Mouse (Mus musculus): Measurements from ENCODE around the gene Gramd2. TPM values are rescaled to one million over a fixed set of nuclear protein-coding genes. Genes with fewer than 3 reads are reported as not detected.
A peak's percentile ranks its signal among the peaks of the same experiment; 100 is the strongest.

Gene Gramd2
- polyA plus RNA-seq, 1 experiment from 2014 or later, result 0.21 TPM

DNA sequence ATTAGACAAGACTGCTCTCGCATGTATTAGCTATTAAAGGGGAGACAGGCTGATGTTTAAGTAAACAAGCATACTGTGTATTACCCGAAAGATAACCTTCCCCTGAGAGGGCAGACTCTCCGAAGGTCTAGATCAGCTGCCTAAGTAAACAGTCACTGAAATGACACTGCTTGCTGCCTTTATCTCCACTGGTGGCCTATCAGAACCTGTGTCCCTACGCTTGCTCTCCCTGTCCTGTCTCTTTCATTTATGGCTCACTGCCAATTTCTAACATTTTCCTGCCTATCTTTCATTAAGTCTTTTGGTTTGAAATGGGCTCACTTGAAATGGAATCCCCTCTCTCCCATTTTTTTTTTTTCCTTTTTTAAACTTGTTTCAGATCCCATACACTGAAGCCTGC is 55.5 kb downstream of the Gramd2 start:
- Histone ChIP-seq H3K27me3 (ENCODE audit: insufficient read depth, low read length) (0 out of 2 replicates have a peak, but pooled peaks cover 4% of the 10 kb centered on the region), H3K9me3 (ENCODE audit: low read length) (no peaks in the 10 kb centered on the region), H3K4me1 (ENCODE audit: insufficient read depth) (peaks cover 4% of the 10 kb centered on the region), H3K4me3 (ENCODE audit: low read depth, low read length) (no peak overlapping the region), H3K4me2 (ENCODE audit: low read depth, low read length) (no peak overlapping the region), H3K27ac (ENCODE audit: low read depth) (no peak overlapping the region), H3K9ac (replicated peaks) (no peak overlapping the region), H3K36me3 (replicated peaks; ENCODE audit: insufficient read depth, low read length) (0 out of 2 replicates have a peak, but pooled peaks cover 3% of the 10 kb centered on the region)
- TF ChIP-seq EP300 (IDR thresholded peaks at IDR 0.05; ENCODE audit: low read depth) (no peak), CTCF (IDR thresholded peaks at IDR 0.05; ENCODE audit: low read depth) (no peak)
- ATAC-seq, result peak; percentile 49; the same call in 1 of the 2 replicates
- 29% methylated on average over 4 of the region's 4 CpGs for WGBS (ENCODE audit: insufficient replicate concordance)
- DNase-seq, result no peak

DNA sequence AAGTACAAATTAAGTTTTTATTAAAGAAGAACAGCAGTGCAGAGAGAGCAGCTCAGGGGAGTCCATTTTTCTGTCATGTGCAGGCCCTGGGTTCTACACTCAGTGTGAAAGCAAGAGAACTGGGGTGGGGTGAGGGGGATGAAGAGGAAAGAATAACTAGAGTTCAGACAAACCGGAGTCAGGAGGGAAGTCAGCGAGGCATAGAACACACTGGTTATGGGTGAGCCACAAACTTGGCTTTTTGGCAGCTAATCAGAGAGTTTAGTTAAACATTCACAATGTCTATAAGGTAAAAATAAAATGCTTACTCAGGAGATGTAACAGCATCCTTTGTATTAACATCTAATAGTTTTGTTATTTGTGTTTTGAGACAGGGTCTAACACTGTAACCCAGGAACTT is 60.6 kb downstream of the Gramd2 start:
- Histone ChIP-seq H3K27ac (ENCODE audit: low read depth) (no peak overlapping the region), H3K27me3 (ENCODE audit: insufficient read depth, low read length) (no peaks in the 10 kb centered on the region)

DNA sequence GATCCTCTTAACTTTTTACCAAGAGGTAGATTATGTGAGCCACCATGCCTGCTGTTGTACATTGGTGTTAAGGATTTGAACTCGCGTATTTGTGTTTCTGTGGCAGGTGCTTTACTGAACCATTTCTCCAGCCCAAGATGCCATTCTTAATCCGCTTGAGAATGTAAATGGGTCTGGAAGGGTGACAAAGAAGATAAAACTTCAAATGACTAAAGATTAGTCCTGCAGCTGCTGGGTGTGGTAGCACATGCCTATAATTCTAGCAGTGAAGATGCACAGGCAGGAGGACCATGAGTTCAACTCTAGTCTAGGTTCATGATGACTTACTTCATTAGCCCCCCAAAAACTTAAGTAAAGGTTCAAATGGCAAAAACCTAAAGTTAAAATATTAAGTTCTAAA is 64.0 kb downstream of the Gramd2 start:
- no peak for DNase-seq
- no peaks in the 10 kb centered on the region for H3K36me3 ChIP-seq (replicated peaks; ENCODE audit: insufficient read depth, low read length)
- no peaks in the 10 kb centered on the region for H3K9me3 ChIP-seq (ENCODE audit: low read length)
- no peak overlapping the region for H3K4me3 ChIP-seq (ENCODE audit: low read depth, low read length)
- peaks cover 5% of the 10 kb centered on the region for H3K4me1 ChIP-seq (ENCODE audit: insufficient read depth)
- H3K4me2 ChIP-seq (ENCODE audit: low read depth, low read length), result no peak overlapping the region
- 80% methylated on average over 3 of the region's 3 CpGs for WGBS (ENCODE audit: insufficient replicate concordance)
- no peaks in the 10 kb centered on the region for H3K27me3 ChIP-seq (ENCODE audit: insufficient read depth, low read length)
- ATAC-seq, result no peak
- TF ChIP-seq CTCF (IDR thresholded peaks at IDR 0.05; ENCODE audit: low read depth), result no peak
- no peak for TF ChIP-seq EP300 (IDR thresholded peaks at IDR 0.05; ENCODE audit: low read depth)
- H3K9ac ChIP-seq (replicated peaks), result no peak overlapping the region
- no peak overlapping the region for H3K27ac ChIP-seq (ENCODE audit: low read depth)

More for the DNA sequence above, 60.6 kb downstream of the Gramd2 start:
- Histone ChIP-seq H3K4me3 (ENCODE audit: low read depth, low read length) (no peak overlapping the region), H3K4me1 (ENCODE audit: insufficient read depth) (no peaks in the 10 kb centered on the region; the same call in none of the 2 replicates), H3K9ac (replicated peaks) (no peak overlapping the region), H3K9me3 (ENCODE audit: low read length) (no peaks in the 10 kb centered on the region), H3K4me2 (ENCODE audit: low read depth, low read length) (no peak overlapping the region), H3K36me3 (replicated peaks; ENCODE audit: insufficient read depth, low read length) (0 out of 2 replicates have a peak, but pooled peaks cover 3% of the 10 kb centered on the region)
- 60% methylated on average over 2 of the region's 2 CpGs for WGBS (ENCODE audit: insufficient replicate concordance)
- no peak for DNase-seq
- no peak for ATAC-seq
- no peak for TF ChIP-seq EP300 (IDR thresholded peaks at IDR 0.05; ENCODE audit: low read depth)
- no peak for TF ChIP-seq CTCF (IDR thresholded peaks at IDR 0.05; ENCODE audit: low read depth)

DNA sequence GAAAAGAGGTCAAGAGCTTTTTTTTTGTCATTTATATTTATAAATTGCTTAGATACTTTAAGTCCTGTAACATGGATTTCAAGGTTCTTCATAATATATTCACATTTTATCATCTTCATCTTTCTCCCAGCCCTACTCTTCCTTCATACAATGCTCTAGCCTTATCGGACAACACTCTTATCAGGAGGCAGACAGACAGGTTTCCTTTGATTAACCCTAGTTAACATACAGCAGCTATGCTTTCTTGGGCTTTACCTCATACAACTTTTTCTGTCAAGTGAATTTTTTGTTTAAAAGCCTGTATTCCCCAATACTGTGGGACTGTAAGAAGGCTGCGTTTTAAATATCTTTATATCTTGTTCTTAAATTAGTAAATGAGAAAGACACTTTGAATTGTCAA is 68.4 kb downstream of the Gramd2 start:
- H3K4me1 ChIP-seq (ENCODE audit: insufficient read depth), result peaks cover 20% of the 10 kb centered on the region
- no peak overlapping the region for H3K4me2 ChIP-seq (ENCODE audit: low read depth, low read length)
- no peak overlapping the region for H3K4me3 ChIP-seq (ENCODE audit: low read depth, low read length)
- no peak for DNase-seq
- H3K9me3 ChIP-seq (ENCODE audit: low read length), result no peaks in the 10 kb centered on the region
- ATAC-seq, result no peak
- TF ChIP-seq EP300 (IDR thresholded peaks at IDR 0.05; ENCODE audit: low read depth) (no peak), CTCF (IDR thresholded peaks at IDR 0.05; ENCODE audit: low read depth) (no peak)
- H3K36me3 ChIP-seq (replicated peaks; ENCODE audit: insufficient read depth, low read length), result no peaks in the 10 kb centered on the region
- H3K27ac ChIP-seq (ENCODE audit: low read depth), result no peak overlapping the region
- H3K9ac ChIP-seq (replicated peaks), result no peak overlapping the region
- no peaks in the 10 kb centered on the region for H3K27me3 ChIP-seq (ENCODE audit: insufficient read depth, low read length)
- WGBS (ENCODE audit: insufficient replicate concordance), result 61% methylated on average over 2 of the region's 2 CpGs

DNA sequence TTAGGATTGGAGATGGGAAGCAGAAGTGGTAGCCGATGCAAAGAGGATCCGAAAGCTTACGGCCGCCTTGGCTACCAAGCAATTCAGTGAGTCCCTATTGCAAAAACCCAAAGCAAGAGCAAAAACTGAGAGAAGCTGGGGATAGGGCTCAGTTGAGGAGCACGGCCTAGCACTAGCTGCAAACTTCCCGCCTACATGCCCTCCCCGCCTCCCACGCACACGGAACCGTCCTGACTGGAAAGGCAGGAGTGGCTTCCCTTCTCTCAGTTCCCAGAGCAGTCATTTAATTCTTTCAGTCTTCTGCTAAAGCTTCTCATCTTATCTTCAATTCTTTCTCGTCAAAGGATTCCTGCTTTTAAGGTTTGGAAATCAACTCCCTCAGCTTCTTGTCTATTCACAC is 69.0 kb downstream of the Gramd2 start:
- 78% methylated on average over 11 of the region's 11 CpGs for WGBS (ENCODE audit: insufficient replicate concordance)
- Histone ChIP-seq H3K4me3 (ENCODE audit: low read depth, low read length) (no peak overlapping the region), H3K36me3 (replicated peaks; ENCODE audit: insufficient read depth, low read length) (no peaks in the 10 kb centered on the region), H3K9ac (replicated peaks) (no peak overlapping the region), H3K27ac (ENCODE audit: low read depth) (peak overlapping the region; percentile 36; the same call in 1 of the 2 replicates), H3K27me3 (ENCODE audit: insufficient read depth, low read length) (no peaks in the 10 kb centered on the region), H3K4me2 (ENCODE audit: low read depth, low read length) (no peak overlapping the region), H3K4me1 (ENCODE audit: insufficient read depth) (peaks cover 20% of the 10 kb centered on the region), H3K9me3 (ENCODE audit: low read length) (no peaks in the 10 kb centered on the region)
- no peak for TF ChIP-seq CTCF (IDR thresholded peaks at IDR 0.05; ENCODE audit: low read depth)
- no peak for TF ChIP-seq EP300 (IDR thresholded peaks at IDR 0.05; ENCODE audit: low read depth)
- ATAC-seq, result no peak
- no peak for DNase-seq

DNA sequence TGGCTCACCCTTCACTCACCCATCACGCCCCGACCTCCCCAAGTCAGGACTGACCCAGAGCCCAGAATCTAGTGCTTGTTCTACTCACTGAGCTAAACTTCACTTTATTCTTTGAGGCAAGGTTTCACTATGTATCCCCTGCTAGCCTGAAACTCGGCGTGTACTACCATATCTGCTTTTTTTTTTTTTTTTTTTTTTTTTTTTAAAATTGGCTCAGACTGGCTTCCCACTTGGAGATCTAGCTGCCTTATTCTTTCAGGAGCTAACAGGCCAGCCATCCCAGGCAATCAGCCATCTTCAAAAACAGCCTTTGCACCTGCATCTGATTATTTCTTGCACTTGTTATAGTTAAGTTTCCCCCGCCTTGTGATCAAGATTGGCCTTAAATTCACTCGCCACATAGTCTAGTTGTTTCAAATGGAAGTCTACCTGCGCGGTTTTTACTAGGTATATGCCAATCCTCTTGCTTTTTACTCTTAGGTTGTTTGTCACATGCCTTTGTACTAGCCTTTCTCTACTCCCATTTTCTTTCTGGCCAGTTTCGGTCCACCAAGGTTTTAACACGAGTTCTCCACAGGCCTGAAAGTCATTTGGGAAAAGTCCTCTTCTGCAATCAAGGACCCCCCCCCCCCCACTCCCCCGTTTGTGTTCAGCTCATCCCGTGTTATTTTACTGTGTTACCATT is 69.8 kb downstream of the Gramd2 start:
- TF ChIP-seq EP300 (IDR thresholded peaks at IDR 0.05; ENCODE audit: low read depth) (no peak), CTCF (IDR thresholded peaks at IDR 0.05; ENCODE audit: low read depth) (no peak)
- H3K4me3 ChIP-seq (ENCODE audit: low read depth, low read length), result peak overlapping the region; percentile 93
- peak overlapping the region; percentile 66 for H3K9ac ChIP-seq (replicated peaks)
- no peaks in the 10 kb centered on the region for H3K36me3 ChIP-seq (replicated peaks; ENCODE audit: insufficient read depth, low read length)
- H3K9me3 ChIP-seq (ENCODE audit: low read length), result no peaks in the 10 kb centered on the region
- peaks cover 20% of the 10 kb centered on the region for H3K4me1 ChIP-seq (ENCODE audit: insufficient read depth)
- no peak for ATAC-seq
- no peak for DNase-seq
- 26% methylated on average over 12 of the region's 12 CpGs for WGBS (ENCODE audit: insufficient replicate concordance)
- H3K27me3 ChIP-seq (ENCODE audit: insufficient read depth, low read length), result no peaks in the 10 kb centered on the region
- H3K4me2 ChIP-seq (ENCODE audit: low read depth, low read length), result peak overlapping the region; percentile 97
- peak overlapping the region; percentile 94 for H3K27ac ChIP-seq (ENCODE audit: low read depth)

All from liver, postnatal 0 days (tissue).